Mouse (Mus musculus): ENCODE data around the gene Olfr322. TPM values are rescaled to one million over a fixed set of nuclear protein-coding genes. Genes with fewer than 3 reads are reported as not detected.

The Olfr322 gene
- not detected for total RNA-seq (2021)
- long read RNA-seq, experiment 1, result 0 reads
- long read RNA-seq, experiment 2, result 0 reads

GRCm38 (mm10) chr11:58658596-58658995, at the start of gene Olfr322:
TSS of gene Olfr322 (plus strand) at chr11:58658782.
- no peak for DNase-seq (ENCODE audit: low spot score in 2 of 2)
- TF ChIP-seq CTCF (conservative IDR thresholded peaks at IDR 0.05), result no peak
- H3K27ac ChIP-seq, result no peak within 1 kb of the TSS
- H3K4me3 ChIP-seq, result no peak within 1 kb of the TSS

DNA sequence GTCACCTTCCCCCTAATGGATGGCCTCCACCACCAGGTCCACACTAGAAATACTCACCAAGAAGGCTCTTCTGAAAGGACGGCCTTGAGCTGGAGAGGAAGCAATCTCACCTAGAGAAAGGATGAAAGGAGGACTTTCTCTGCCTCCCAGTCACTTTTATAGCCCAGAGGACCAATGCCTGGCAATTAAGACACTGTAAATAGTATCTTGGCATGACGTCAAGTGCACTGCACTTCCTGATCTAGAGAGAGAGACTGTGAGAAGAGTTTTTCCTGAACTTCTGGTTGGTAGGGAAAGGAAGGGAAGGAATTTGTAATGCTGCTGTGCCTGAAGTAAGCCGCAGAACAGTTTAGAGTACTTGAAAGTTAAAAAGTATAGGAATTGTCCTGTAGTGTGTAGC, 45.2 kb upstream of the Olfr322 start:
- no peak overlapping the region for H3K27ac ChIP-seq
- DNase-seq (ENCODE audit: low spot score in 2 of 2), result no peak
- TF ChIP-seq CTCF (conservative IDR thresholded peaks at IDR 0.05), result no peak
- H3K4me3 ChIP-seq, result no peak overlapping the region

- no peak for TF ChIP-seq CTCF (conservative IDR thresholded peaks at IDR 0.05)
- DNase-seq (ENCODE audit: low spot score in 2 of 2), result no peak
- H3K4me3 ChIP-seq, result no peak overlapping the region
- no peak overlapping the region for H3K27ac ChIP-seq
These were observed 44.1 kb upstream of the Olfr322 start for GRCm38 (mm10) chr11:58614526-58614925.

- Histone ChIP-seq H3K4me3 (no peak within 1 kb of the TSS), H3K27ac (no peak within 1 kb of the TSS)
- TF ChIP-seq CTCF (conservative IDR thresholded peaks at IDR 0.05), result no peak
- DNase-seq (ENCODE audit: low spot score in 2 of 2), result no peak
These were observed 42.6 kb upstream of the Olfr322 start, which contains the start of gene 2210407C18Rik for GRCm38 (mm10) chr11:58615975-58616374. TSS of gene 2210407C18Rik (minus strand) at chr11:58616075.

GRCm38 (mm10) chr11:58618369-58618768, 40.2 kb upstream of the Olfr322 start:
- no peak for TF ChIP-seq CTCF (conservative IDR thresholded peaks at IDR 0.05)
- no peak overlapping the region for H3K4me3 ChIP-seq
- peak overlapping the region; percentile 84 for H3K27ac ChIP-seq
- DNase-seq (ENCODE audit: low spot score in 2 of 2), result no peak

DNA sequence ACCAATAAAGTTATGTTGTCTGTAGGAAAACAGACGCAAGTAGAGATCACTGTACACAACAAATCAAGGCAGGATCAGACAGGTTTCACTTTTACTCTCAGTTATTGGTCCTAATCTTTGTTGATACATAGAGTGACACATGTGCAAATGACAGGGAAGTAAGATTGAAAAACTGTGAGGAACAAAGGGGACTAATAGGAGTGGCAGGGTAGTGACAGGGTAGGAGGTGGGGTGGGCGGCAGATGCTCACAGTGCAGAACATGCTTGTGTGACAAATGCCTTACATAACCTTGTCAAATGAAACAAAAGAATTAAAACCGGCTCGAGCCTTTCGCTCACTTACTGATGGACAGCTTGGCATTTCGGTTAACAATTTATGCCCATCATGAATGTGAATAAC, 39.8 kb upstream of the Olfr322 start:
- H3K27ac ChIP-seq, result peak overlapping the region; percentile 84
- H3K4me3 ChIP-seq, result no peak overlapping the region
- peak; percentile 17 to 30 for DNase-seq (ENCODE audit: low spot score in 2 of 2)
- TF ChIP-seq CTCF (conservative IDR thresholded peaks at IDR 0.05), result no peak

DNA sequence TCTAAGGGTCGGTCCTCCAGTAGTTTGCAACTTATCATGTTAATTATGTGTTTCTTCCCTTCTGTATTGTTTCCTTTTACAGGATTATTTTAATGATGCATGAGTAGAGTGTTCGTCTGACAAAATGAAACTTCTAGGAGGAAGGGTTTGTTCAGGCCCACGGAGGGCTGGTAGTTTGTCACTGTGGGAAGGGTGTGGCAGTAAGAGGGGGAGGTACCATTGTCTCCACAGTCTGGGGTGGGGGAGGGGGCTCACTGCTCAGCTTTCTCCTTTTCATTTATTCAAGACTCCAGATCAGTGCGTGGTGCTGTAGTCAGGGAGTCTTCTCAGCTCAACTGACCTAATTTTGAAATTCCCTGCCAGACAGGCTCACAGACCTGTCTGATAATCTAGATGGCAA, 32.4 kb upstream of the Olfr322 start:
- TF ChIP-seq CTCF (conservative IDR thresholded peaks at IDR 0.05), result no peak
- DNase-seq (ENCODE audit: low spot score in 2 of 2), result no peak
- Histone ChIP-seq H3K4me3 (no peak overlapping the region), H3K27ac (no peak overlapping the region)

- no peak within 1 kb of the TSS for H3K4me3 ChIP-seq
- no peak for TF ChIP-seq CTCF (conservative IDR thresholded peaks at IDR 0.05)
- no peak within 1 kb of the TSS for H3K27ac ChIP-seq
- no peak for DNase-seq (ENCODE audit: low spot score in 2 of 2)
These were observed 28.2 kb upstream of the Olfr322 start, which contains the start of gene Olfr323 for GRCm38 (mm10) chr11:58630401-58630800. TSS of gene Olfr323 (minus strand) at chr11:58630501.

GRCm38 (mm10) chr11:58634878-58635277, 23.7 kb upstream of the Olfr322 start:
- TF ChIP-seq CTCF (conservative IDR thresholded peaks at IDR 0.05), result no peak
- Histone ChIP-seq H3K4me3 (no peak overlapping the region), H3K27ac (no peak overlapping the region)
- no peak for DNase-seq (ENCODE audit: low spot score in 2 of 2)

GRCm38 (mm10) chr11:58636376-58636977, 22.1 kb upstream of the Olfr322 start:
- TF ChIP-seq CTCF (conservative IDR thresholded peaks at IDR 0.05), result peak; percentile 79
- no peak overlapping the region for H3K27ac ChIP-seq
- no peak overlapping the region for H3K4me3 ChIP-seq
- peak; percentile 55 to 63 for DNase-seq (ENCODE audit: low spot score in 2 of 2)

- Histone ChIP-seq H3K27ac (no peak overlapping the region), H3K4me3 (no peak overlapping the region)
- TF ChIP-seq CTCF (conservative IDR thresholded peaks at IDR 0.05), result no peak
- DNase-seq (ENCODE audit: low spot score in 2 of 2), result no peak
These were observed 20.3 kb upstream of the Olfr322 start for GRCm38 (mm10) chr11:58638176-58638701.

DNA sequence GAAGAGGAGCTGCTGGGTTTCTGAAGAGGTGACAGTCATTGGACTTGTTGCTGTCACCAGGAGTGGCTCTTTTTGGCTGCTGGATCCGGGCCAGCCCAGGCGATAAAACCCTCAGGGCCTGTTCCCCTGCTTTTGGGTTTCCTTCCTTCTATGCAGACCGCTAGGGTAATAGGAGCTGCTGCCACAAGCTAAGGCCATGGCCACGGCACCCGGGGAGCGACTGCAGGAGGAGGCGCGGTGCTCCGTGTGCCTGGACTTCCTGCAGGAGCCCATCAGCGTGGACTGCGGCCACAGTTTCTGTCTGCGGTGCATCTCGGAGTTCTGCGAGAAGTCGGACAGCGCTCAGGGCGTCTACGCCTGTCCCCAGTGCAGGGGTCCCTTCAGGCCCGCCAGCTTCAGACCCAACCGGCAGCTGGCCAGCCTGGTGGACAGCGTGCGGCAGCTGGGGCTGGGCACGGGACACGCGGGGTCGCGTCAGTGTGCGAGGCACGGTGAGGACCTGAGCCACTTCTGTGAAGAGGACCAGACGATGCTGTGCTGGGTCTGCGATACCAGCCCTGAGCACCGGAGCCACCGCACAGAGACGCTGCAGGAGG, 18.2 kb upstream of the Olfr322 start, which contains the start of gene Trim58:
Gene Trim58 (plus strand): TSS at position 194 of the 596 bp plus-strand sequence.
- DNase-seq (ENCODE audit: low spot score in 2 of 2), result no peak
- peak within 1 kb of the TSS; percentile 50 for H3K4me3 ChIP-seq
- H3K27ac ChIP-seq, result no peak within 1 kb of the TSS
- no peak for TF ChIP-seq CTCF (conservative IDR thresholded peaks at IDR 0.05)

GRCm38 (mm10) chr11:58641057-58641456, 17.5 kb upstream of the Olfr322 start:
- Histone ChIP-seq H3K27ac (no peak overlapping the region), H3K4me3 (no peak overlapping the region)
- no peak for TF ChIP-seq CTCF (conservative IDR thresholded peaks at IDR 0.05)
- no peak for DNase-seq (ENCODE audit: low spot score in 2 of 2)

Data from layer of hippocampus, adult 2 months (tissue).